Mouse (Mus musculus): ENCODE measurements around the gene Plet1. TPM values are rescaled to one million over a fixed set of nuclear protein-coding genes. Genes with fewer than 3 reads are reported as not detected.

Plet1 gene
- total RNA-seq (2023), result not detected

GRCm38 (mm10) chr9:50494311-50494710 is at the start of gene Plet1:
Plet1 (plus strand) TSS chr9:50494525.

DNA sequence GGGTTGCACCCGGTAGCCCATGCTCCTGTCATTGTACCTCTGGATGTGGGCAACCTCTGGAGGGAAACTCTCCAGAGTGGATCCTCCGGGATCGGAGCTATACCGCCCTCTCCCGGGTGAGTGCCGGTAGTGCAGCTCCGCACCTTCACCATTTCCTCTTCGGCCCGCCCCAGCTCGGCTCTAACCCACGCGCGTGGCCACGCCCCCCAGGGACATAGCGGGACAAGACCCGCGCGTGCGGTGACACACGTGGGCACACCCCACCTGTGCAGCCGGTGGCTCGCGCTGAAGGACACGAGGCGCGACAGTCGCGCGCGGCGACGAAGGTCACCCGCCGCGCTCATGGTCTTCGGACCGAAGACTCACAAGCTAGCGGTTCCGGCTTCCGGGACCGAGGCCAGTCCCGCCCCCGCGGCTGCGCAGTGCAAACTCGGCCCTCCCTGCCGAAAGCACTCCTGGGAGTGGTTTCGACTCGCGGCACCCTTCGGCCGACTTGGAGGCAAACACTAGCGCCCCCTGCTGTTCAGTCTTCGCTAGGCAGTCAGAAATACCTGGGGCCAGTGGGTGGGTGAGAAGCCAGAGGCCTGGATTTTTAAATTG is 34.1 kb downstream of the Plet1 start, which contains the start of gene Pts:
Gene Pts (minus strand): TSS at position 432 of the 600 bp plus-strand sequence.

DNA sequence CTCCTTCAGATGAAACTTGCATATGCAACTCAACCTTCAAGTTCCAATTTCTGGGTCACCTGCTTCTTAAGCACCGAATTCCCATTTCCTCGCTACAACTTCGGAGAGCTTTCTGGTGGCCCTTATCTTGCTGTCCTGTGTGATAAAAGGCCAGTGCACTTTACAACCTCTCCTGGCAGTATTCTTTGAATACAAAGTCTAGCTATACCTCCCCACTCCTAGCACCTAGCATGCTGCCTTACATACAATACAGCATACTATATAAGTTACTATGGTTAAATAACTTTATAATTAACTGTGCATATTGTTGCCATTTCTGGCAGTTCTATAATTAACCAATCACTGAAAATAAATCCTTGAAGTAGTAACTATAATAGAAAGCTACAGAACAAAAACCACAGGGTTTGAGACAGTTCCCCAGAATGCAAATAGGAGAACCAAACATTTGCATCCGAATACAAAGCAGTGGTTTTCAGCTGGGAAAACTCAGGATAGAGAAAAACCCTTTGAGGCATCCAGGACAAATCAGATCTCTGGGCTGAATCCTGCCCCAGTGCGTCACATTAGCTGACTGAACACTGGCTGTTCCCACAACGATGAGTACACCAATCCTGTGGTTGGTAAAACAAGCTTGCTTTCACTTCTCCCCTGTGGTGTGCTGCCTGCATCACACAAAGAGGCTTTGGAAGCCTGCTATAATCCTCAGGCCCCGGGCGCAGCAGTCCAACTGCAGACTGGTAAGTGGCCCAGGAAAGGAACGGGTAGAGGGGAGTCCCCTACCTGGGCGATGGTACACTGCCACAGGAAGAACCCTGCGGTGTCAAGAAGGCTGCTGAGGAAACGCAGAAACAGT is 60.1 kb downstream of the Plet1 start, which contains the start of gene Il18:
Gene Il18 (plus strand): TSS at position 587 of the 853 bp plus-strand sequence.

DNA sequence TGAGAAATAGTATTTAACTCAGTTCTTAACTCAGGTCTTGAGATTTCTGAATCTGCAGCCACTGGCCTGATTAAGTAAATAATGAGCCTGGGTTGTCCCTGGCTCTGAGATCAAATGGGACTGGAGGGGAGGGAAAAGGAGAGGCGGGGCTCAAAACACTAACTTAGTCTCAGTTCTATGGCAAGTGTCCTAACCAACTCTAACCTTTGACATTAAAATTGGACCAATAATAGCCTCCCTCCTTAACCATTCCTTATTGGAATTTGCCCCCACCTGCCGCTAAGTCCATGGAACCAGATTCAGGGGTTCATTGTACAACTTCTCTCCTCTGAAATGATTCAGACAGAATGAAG is 60.7 kb downstream of the Plet1 start, which contains the start of gene Bco2:
Gene Bco2 (minus strand): TSS at position 88 of the 353 bp plus-strand sequence.

Other genes with a start within 250 kb of the Plet1 start
- gene Rpl10-ps3, start 149.6 kb upstream of the Plet1 start, total RNA-seq (2023), result 1,000 to 10,000 TPM; 1,956 to 2,009 TPM
- 10 to 100 TPM; 44.3 to 47.3 TPM for gene Pts, start 34.2 kb downstream of the Plet1 start, total RNA-seq (2023)
- 1 to 10 TPM; 1.8 to 2.5 TPM for gene Il18, start 60.3 kb downstream of the Plet1 start, total RNA-seq (2023)
- gene Bco2, start 60.7 kb downstream of the Plet1 start, total RNA-seq (2023), result not detected
- gene Tex12, start 66.8 kb downstream of the Plet1 start, total RNA-seq (2023), result not detected
- 10 to 100 TPM; 58.0 to 63.2 TPM for gene Sdhd, start 109.3 kb downstream of the Plet1 start, total RNA-seq (2023)
- gene Timm8b, start 109.4 kb downstream of the Plet1 start, total RNA-seq (2023), result 10 to 100 TPM; 37.2 to 49.8 TPM
- gene Pih1d2, start 122.8 kb downstream of the Plet1 start, total RNA-seq (2023), result 1 to 10 TPM in 1 of 2 experiments, not detected in 1; 1.2 TPM
- gene Nkapd1, start 122.9 kb downstream of the Plet1 start, total RNA-seq (2023), result 10 to 100 TPM; 35.8 to 41.2 TPM
- 10 to 100 TPM; 25.8 to 43.8 TPM for gene Dlat, start 165.3 kb downstream of the Plet1 start, total RNA-seq (2023)
- not detected for gene Dixdc1, start 245.0 kb downstream of the Plet1 start, total RNA-seq (2023)

All from T-cell, adult 66 days (primary cell).